Mouse (Mus musculus): ENCODE measurements around the gene Cacna2d2.

The Cacna2d2 gene

DNA sequence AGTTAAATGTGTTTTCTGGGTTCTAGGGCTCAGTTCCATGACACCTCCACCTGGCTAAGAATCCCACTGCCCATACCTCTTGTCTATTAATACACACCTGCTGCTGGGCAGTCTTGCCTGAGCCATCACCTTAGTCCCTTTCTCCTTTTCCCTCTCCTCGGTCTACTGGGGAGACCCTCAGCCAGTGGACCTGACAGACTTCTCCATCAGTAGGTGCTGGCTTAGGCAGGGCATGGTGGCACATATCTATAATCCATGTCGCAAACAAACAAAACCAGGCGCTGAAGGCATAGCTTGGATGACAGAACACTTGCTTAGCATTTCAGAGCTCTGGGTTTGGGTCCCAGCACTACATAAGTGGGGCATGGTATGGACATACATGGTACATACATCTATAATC, 139.3 kb downstream of the Cacna2d2 start:
- in situ Hi-C loops (cut with MseI, MboI): no loop called here

DNA sequence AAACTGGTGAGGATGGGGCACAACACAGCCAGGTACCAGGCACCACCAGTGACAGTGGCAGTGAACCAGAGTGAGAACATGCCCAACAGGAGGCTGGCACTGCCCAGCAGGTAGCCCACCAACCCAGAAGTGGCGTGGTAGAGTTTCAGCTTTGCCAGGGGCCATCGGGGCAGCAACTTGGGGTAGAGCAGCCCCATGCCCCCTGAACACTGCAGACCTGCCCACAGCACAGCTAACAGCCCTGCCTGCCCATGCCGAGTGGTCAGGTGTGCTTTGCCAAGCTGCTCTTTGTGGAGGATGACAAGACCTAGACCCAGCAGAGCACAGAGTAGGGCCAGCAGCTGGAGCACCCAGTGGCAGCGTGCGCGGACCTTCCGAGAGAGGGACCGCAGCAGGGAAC, 140.5 kb downstream of the Cacna2d2 start:
- in situ Hi-C loops (cut with MseI, MboI): no loop called here

DNA sequence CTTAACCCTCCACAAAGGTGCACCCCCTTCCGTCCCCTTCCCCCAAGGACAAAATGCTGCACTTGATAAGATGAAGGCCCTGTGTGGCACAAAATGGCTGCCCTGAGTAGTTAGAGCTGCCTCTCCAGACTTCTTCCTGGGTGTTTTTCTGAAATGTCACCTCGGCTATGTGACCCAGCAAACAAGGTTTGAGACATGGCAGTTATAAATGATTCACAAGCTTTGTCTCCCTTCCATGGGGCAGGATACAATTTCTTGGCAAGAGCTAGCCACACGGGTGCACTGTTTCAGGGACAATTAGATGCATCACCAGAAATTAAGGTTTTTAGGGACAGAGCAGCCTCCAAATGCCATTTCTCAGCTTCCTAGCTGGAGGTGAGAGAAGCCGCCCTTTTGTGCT, 141.0 kb downstream of the Cacna2d2 start:
- in situ Hi-C loops (cut with MseI, MboI): no loop called here

DNA sequence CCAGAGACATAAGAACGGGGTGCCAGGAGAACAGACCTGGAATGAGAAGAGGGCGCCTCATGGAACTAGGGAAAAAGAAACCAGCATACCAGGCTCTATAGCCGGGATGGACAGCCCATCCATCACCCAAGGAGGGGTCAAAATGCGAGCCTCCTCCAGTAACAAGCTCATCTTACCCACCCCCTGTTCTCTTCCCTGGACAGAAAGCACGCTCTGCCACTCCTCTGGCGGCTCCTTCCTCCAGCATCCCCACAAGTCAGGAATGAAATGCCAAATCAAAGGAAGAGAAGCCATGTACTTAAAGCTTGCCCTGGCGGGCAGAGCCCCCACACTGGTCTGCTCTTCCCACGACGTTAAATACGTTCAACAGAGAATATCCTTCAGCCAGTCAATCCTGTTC, 141.6 kb downstream of the Cacna2d2 start:
- in situ Hi-C loops (cut with MseI, MboI): no loop called here

DNA sequence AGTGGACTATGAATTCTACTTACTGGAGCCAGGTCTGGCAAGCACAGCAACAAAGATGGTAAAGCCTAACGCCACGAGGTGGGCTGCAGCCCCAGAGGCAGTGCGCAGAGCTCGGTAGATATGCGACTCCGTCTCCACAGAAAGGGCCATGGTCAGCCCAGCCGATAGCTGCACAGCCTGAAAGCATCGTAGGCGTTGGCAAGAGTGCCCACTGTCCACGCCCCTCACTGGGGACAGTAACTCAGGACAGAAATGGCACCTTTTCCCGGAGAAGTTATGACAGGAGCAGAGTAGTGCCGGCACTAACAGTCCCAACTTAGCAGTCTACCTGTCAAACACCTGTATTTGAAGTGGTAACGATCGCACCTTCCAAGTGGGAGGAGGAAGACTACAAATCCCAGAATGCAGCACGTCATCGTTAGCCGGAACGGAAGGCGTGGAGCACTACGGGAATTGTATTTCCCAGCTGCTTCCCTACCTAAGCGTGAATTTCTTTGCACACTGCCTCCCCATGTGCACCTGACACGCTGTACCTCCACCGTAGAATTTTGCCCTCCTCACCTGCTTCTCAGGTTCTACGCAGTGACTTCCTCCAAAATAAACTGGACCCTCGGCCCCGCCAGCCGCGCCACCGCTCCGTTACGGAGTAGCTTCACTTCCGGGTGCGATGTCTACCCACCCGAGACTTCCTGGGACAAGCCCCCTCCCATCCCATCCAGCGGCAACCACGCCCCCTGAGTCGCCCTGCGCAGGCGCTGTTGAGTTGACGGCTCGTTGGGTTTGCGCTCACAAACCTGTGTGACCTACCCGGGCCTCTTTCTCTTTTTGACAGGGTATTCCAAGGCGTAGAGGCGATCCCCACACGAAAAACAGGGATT, 142.3 kb downstream of the Cacna2d2 start, which contains the start of the genes Cyb561d2 and Nprl2:
Cyb561d2 (minus strand) TSS at position 720 of the 878 bp plus-strand sequence.
Nprl2 (plus strand) TSS at position 753 of the 878 bp plus-strand sequence.
- in situ Hi-C loops (cut with MseI, MboI): no loop called here

DNA sequence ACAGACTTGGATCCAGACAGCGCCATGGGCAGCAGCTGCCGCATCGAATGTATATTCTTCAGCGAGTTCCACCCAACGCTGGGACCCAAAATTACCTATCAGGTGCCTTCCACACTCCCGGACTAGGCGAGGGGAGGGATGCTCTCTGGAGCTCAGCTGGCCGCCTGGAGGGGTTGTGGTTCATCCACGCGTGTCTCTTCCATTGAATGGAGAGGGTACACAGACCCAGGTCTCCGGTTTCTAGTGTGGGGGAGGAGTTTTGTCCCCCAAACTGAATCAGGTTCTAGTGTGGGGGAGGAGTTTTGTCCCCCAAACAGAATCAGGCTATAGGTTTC, 142.9 kb downstream of the Cacna2d2 start:
- in situ Hi-C loops (cut with MseI, MboI): no loop called here

DNA sequence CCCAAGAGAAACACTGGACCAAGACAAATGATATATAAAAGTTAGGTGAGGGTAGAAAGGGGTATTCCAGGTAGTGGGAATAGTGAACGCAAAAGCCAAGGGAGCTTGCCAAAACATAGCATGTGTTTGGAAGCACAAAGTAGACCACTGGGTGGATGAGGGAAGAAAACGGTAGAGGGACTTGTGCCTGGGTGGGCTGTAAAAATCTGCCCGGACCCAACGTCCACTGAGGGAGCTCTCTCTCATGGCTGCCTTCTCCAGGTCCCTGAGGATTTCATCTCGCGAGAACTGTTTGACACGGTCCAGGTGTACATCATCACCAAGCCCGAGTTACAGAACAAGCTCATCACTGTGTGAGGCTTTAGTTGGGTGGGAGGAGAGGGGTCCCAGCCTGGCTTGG, 143.3 kb downstream of the Cacna2d2 start:
- in situ Hi-C loops (cut with MseI, MboI): no loop called here

DNA sequence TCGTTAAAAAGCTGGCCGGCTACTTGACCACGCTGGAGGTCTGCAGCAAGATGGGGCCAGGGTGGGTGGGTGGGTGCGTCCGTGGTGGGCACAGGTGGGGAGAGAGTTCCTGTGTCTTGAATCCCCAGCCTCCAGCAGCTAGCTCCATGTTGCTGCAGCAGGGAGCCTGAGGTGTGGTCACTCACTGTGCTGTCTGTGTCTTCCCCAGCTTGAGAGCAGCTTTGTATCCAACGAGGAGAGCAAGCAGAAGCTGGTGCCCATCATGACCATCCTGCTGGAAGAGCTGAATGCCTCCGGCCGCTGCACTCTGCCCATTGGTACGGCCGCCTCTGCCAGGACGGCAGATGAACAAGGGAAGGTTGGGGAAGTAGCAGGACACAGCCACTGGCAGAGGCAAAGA, 143.9 kb downstream of the Cacna2d2 start:
- in situ Hi-C loops (cut with MseI, MboI): no loop called here

DNA sequence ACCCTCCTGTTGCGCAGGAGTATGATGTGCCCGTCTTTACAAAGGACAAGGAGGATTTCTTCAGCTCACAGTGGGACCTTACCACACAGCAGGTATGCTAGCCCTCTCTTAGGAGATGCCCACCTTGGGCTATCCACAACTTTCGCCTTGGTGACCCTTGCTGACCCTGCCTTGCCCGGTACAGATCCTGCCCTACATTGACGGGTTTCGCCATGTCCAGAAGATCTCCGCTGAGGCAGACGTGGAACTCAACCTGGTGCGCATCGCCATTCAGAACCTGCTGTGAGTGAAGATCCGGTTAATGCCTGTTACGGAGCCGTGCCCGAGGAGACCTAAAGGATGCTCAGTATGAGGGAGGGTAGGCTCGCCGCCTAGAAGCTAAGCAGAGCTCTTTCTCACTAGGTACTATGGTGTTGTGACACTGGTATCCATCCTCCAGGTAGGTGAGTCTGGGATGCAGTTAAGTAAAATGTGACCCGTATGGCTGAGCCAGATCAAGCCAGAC, 144.8 kb downstream of the Cacna2d2 start:
- in situ Hi-C loops (cut with MseI, MboI): no loop called here

DNA sequence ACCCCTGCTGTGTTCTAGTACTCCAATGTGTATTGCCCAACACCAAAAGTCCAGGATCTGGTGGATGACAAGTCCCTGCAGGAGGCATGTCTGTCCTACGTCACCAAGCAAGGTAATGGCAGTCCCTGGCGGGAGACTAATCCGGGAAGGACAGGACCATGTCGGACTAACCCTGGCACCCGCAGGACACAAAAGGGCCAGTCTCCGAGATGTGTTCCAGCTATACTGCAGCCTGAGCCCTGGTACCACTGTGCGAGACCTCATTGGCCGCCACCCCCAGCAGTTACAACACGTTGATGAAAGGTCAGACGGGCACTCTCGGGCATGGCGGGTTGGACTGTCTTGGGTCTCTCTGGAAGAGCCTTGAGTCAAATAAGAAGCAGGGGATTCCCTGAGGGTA, 145.3 kb downstream of the Cacna2d2 start:
- in situ Hi-C loops (cut with MseI, MboI): no loop called here

DNA sequence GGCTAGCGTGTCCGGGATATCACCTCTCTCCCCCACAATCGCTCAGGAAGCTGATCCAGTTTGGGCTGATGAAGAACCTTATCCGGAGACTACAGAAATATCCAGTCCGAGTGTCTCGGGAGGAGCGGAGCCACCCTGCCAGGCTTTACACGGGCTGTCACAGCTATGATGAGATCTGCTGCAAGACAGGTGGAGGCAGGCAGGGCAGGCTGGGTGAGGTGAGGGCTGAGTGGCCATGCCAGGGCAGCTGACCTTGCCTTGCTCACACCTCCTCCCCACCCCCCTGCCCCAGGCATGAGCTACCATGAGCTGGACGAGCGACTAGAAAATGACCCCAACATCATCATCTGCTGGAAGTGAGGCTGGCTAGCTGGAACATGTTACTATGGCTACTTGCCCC, 145.8 kb downstream of the Cacna2d2 start:
- in situ Hi-C loops (cut with MseI, MboI): no loop called here

DNA sequence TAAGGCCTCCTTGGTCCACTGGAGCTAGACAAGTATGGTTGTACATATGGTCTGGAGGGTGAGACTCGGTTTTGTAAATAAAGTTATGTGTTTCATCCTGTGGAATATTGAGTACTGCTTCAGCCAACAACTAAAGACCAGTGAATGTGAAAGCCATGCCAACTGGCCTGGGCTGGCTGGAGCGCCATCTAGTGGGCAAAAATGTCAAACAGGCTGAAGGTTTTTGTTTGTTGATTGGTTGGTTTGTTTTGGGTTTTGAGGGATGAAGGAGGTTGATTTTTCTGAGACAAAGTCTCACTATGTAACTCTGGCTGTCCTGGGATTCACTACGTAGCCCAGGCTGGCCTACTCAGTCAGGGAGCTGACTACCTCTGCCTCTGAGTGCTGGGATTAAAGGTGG, 146.2 kb downstream of the Cacna2d2 start:
- in situ Hi-C loops (cut with MseI, MboI): no loop called here

DNA sequence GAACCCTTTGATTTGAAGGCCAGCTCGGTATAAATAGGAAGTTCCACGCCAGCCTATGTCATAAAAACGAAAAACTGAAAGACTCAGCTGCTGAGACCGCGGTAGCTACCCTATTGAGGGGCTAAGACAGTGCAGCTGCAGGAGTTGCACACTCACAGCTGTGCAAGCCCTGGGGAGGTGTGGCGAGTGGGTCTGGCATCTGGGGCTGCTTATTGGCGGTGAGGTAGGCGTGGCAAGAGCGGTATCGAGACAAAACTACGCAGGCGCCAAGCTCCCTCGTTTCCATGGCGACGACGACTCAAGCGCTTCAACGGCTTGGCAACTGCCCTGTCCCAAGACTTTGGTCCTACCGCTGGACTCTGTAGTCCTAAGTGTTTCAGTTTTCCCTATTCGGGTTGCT, 147.6 kb downstream of the Cacna2d2 start, which contains the start of gene Zmynd10:
Zmynd10 (plus strand) TSS at position 273 of the 400 bp plus-strand sequence.
- in situ Hi-C loops (cut with MseI, MboI): no loop called here

DNA sequence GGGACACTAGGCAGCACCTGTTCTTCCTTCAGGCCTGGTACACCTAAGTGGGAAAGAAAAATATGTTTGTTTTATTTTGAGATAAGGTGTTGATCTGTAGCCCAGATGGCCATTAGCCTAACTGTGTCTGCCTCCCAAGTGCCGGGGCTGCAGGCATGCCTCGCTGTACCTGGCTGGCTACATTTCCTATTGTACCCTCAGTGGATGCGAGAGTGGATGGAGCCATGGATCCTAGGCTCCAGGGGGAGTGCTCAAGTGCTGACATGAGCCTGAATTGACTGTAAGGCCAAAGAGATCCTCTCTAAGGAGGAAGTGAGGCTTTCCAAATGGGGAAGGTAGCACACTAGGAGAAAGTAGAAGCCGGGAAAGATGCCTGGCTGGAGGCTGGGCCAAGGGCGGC, 148.5 kb downstream of the Cacna2d2 start:
- in situ Hi-C loops (cut with MseI, MboI): no loop called here

DNA sequence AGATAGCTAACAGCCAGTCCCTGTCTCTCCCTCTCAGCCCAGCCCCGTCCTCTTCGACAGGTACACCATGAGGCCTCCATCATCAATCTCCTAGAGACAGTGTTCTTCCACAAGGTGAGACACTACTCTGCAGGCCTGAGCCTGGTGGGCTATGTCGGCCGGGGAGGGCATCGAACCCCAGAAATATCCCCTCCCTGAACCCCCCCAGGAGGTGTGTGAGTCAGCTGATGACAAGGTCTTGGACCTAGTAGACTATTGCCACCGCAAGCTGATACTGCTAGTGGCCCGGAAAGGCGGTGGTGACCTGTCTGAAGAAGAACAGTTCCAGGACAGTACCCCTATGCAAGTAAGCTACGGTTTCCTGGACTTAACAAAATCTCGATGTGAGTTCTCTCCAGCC, 149.4 kb downstream of the Cacna2d2 start:
- in situ Hi-C loops (cut with MseI, MboI): no loop called here

DNA sequence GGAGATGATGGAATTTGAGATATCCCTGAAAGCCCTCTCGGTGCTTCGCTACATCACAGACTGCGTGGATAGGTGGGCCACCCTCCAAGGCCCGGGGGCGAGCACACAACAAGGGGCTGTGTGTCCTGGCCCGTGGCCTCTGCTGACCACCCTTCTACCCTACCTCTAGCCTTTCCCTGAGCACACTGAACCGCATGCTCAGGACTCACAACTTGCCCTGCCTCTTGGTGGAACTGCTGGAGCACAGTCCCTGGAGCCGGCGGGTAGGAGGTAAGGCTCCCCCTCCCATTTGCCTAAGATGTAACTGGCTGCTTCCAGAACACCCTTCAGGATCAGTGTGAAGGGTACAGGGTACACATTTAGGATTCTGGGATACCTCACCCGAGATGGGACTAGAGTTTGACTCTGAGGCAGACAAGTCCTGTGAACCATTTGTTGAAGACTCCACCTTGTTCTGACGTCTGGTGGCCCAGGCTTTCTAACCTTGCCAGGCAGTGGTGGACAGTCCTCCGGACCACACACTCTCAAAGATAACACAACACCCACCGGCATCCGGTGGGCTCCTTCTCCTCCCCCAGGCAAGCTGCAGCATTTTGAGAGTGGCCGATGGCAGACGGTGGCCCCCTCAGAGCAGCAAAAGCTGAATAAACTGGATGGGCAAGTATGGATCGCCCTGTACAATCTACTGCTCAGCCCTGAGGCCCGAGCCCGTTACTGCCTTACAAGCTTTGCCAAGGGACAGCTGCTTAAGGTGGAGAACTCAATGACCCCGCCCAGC, 150.1 kb downstream of the Cacna2d2 start:
- in situ Hi-C loops (cut with MseI, MboI): no loop called here

DNA sequence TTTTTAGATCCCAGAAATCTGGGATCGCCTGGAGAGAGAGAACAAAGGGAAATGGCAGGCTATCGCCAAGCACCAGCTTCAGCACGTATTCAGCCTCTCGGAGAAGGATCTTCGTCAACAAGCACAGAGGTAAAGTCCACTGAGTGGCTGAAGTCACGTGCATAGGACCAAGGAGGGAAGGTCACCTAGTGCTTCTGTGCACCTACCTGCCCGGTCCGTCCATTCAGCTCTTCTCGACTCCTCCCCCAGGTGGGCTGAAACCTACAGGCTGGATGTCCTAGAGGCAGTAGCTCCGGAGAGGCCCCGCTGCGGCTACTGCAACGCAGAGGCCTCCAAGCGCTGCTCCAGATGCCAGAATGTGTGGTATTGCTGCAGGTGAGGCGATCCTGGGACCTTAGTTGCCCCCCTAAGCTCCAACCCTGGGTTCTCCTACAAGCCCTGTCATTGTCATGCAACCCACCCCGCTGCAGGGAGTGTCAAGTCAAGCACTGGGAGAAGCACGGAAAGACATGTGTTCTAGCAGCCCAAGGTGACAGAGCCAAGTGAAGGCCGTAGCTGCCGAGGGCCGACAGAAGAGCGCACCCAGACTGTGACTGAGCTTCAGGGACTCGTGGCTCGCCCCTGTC, 151.2 kb downstream of the Cacna2d2 start:
- in situ Hi-C loops (cut with MseI, MboI): no loop called here

DNA sequence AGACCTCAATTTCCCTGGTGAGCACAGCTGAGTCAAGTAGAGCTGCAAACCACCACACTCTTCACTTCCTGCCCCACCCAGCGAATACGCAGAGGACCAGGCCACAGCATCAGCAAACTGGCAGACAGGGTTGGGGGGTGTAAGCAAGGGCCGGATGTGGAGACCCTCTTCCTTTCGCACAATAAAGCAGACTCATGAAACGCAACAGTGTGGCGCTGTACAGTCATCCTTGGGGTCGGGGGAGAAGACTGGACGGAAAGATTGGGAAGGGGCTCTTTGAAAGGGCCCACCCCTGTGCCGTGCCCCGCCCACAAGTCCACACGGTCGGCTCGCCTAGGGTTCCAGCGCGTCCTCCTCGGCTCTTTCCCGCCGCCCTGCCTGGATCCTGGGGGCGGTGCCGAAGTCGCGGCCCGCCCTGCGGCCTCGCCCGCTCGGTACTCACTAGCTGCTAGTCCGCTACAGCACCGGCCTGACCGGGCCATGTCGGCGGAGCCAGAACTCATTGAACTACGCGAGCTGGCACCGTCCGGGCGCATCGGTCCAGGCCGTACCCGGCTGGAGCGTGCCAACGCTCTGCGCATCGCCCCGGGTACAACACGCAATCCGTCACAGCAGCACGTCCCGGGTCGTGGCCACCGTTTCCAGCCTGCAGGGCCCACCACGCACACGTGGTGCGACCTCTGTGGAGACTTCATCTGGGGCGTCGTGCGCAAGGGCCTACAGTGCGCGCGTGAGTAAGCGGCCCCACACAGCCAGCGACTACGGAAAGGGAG, 151.9 kb downstream of the Cacna2d2 start, which contains the start of gene Rassf1:
Rassf1 (plus strand) TSS at position 439 of the 773 bp plus-strand sequence.
- in situ Hi-C loops (cut with MseI, MboI): no loop called here

DNA sequence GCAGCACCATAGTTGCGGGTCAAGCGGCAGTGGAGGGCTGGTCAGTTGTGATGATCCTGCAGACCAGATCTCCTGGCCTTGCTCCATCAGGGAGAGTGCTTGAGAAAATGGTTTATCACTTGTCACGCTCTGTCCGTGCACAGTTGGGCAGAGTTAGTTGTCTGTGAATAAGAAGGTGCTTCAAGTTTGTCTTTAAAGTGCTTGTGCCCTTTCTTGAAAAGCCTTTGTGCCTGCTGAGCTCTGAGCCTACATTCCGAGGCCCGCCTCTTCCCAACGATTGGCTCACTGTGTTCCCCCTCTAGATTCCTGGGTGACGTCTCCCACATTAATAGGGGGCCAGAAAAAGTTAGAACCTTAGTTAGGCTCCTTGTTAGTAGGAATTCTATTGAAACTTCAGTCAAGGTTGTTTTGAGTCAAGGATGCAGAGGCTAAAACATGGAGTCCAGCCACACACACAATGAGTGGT, 152.5 kb downstream of the Cacna2d2 start:
- in situ Hi-C loops (cut with MseI, MboI): no loop called here

DNA sequence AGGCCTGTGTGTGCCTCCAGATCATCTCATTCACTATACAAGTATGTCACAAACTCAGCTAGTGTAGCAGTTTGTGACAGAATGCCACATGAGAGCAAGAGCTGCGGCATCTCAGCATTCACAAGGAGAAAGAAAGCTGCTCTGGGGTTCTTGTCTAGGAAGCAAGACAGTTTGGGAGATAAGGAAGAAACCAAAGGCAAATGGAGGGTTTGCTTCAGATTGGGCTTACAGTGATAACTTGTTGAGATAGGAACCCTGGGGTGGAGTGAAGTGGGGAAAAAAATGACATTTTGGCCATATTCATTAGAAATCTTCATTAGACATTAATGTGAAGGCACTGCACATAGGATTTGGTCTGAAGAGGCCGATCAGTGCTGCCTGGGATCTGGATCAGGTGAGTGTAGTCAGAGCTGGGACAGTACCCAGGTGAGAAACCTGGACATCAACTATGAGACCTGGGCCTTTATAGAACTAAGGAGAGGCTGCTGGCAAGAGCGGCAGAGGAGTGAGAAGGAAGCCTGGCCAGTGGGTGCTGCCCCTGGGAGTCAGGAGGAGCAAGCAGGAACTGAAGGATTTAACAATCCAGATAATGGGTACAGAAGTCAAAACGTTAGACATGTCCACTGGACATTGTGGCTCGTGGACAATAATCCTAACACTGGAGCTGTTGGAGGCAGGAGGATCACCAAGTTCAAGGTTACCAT, 153.4 kb downstream of the Cacna2d2 start:
- in situ Hi-C loops (cut with MseI, MboI): no loop called here

All from mouse trophoblast stem cell (cell line).